Mouse (Mus musculus) large intestine, adult 2 months (tissue): ENCODE results near the gene Zc3h7a. TPM values are rescaled to one million over a fixed set of nuclear protein-coding genes. Genes with fewer than 3 reads are reported as not detected.

ENCODE experiments used
- DNase-seq: peaks from one replicate; pipeline ENCODE4 v3.0.0-alpha.2; 2012; ENCODE audit warnings: low read depth, low spot score
- WGBS: fragments of 180-500 bp; shearing (Covaris S2); methylation state at CpG from one replicate; pipeline ENCODE4 v1.1.7; 2018; 5-methylcytosine and 5-hydroxymethylcytosine counted together
- polyA plus RNA-seq: library from polyadenylated mRNA; depleted of rRNA; stranded (reverse); fragments of >200 nt; gene quantifications from 2 replicates; pipeline ENCODE4 v1.2.3, GENCODE M21; 2012; rRNA removed

Gene Zc3h7a
- polyA plus RNA-seq: 60.1 and 94.5 TPM in 2 replicates

- DNase-seq: peak; percentile 59
- under 1% methylated on average over 57 of the region's 57 CpGs for WGBS
Measured at GRCm38 (mm10) chr16:11176208-11176883, at the start of gene Zc3h7a. Gene Zc3h7a, minus strand, starts transcription at chr16:11176393.

GRCm38 (mm10) chr16:11217801-11218200, 41.6 kb upstream of the Zc3h7a start:
- WGBS: 76% methylated on average over 3 of the region's 3 CpGs
- DNase-seq: no peak

- no peak for DNase-seq
- WGBS: 3% methylated on average over 24 of the region's 24 CpGs
Measured at GRCm38 (mm10) chr16:11203600-11204390, 27.6 kb upstream of the Zc3h7a start.

GRCm38 (mm10) chr16:11202571-11203554, 26.7 kb upstream of the Zc3h7a start, which contains the start of gene Rsl1d1:
Gene Rsl1d1, minus strand, starts transcription at chr16:11203331.
- under 1% methylated on average over 68 of the region's 68 CpGs for WGBS
- peak; percentile 95 for DNase-seq

DNA sequence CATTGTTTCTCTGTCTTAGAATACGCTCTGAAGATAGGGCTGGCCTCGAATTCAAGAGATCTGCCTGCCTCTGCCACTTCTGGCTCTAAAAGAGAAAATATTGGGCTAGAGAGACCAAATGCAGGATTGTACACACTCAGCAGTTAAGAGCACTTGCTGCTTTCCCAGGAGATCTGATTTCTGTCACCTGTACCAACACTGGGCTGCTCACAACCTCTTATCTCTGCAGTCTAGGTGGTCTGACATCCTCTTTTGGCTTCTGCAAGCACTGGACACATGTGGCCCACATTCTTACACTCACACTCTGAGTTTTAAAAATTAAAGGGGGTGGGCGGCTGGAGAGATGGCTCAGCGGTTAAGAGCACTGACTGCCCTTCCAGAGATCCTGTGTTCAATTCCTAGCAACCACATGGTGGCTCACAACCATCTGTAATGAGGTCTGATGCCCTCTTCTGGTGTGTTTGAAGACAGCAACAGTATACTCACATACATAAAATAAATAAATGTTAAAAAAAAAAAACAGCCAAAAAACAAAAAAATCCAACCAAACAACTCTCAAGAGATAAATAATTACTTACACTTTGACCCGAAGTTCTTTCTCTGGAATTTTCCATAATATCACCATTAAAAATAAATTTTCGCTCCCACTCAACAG, 25.7 kb upstream of the Zc3h7a start:
- 69% methylated on average over 6 of the region's 6 CpGs for WGBS

DNA sequence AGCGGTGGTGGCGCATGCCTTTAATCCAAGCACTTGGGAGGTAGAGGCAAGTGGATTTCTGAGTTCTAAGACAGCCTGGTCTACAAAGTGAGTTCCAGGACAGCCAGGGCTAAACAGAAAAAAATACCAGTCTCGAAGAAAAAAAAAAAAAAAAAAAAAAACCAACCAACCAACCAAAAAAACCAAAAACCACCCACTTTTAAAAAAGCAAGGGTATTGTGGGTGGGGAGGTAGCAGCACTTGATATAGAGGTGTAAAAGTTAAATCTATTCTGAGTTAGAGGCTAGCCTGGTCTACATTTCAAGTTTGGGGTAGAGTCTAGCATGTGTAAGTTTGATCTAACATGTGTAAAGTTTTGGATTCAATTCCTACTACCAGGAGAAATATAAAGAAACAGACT, 24.1 kb upstream of the Zc3h7a start:
- DNase-seq: no peak
- 88% methylated on average over 3 of the region's 3 CpGs for WGBS

More for the DNA sequence above, 25.7 kb upstream of the Zc3h7a start:
- no peak for DNase-seq

DNA sequence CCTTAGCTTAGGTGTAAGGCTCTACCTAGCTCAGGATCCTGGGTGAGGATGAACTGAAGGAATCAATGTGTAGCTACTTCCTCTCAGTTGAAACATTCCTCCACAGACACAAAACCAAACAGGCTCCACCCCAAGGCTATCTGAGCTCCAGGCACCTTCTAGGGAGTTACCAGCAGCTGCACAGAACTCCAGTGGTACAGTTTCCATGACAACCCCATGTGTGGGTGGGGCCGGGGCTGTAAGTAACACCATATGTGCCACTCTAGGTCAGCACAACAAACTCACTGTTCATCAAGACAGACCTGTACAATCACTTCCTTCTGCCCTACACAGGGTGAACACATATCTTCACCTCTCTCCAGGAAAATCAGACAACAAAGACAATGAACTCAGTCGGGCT, 22.3 kb upstream of the Zc3h7a start:
- 34% methylated on average over 2 of the region's 2 CpGs for WGBS

GRCm38 (mm10) chr16:11197052-11197451, 20.9 kb upstream of the Zc3h7a start:
- DNase-seq: no peak
- WGBS: 74% methylated on average over 4 of the region's 4 CpGs

More for the DNA sequence above, 22.3 kb upstream of the Zc3h7a start:
- DNase-seq: no peak

GRCm38 (mm10) chr16:11193231-11193630, 17.0 kb upstream of the Zc3h7a start:
- no peak for DNase-seq
- WGBS: 97% methylated on average over 2 of the region's 2 CpGs

GRCm38 (mm10) chr16:11190150-11190549, 14.0 kb upstream of the Zc3h7a start:
- DNase-seq: no peak
- 57% methylated on average over 7 of the region's 7 CpGs for WGBS

DNA sequence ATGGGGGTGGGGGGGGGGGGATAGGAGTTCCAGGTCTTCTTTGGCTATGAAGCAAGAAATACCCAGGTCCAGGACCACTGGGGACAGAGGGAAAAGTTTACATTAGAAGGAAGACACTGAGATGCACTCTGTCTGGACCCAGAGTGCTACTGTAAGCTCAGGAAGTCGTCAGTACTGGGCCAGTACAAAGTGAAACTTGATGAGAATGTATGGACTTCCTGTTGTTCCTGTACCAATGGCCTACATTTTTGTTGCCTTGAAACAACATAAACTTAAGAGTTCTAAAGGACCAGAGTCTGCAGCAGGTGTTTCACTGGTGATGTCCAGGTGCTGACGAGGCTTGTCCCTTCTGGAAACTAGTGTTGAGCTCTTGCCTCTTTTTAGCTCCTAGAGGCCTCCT, 1.2 kb upstream of the Zc3h7a start:
- no peak for DNase-seq
- WGBS: 67% methylated on average over 2 of the region's 2 CpGs

DNA sequence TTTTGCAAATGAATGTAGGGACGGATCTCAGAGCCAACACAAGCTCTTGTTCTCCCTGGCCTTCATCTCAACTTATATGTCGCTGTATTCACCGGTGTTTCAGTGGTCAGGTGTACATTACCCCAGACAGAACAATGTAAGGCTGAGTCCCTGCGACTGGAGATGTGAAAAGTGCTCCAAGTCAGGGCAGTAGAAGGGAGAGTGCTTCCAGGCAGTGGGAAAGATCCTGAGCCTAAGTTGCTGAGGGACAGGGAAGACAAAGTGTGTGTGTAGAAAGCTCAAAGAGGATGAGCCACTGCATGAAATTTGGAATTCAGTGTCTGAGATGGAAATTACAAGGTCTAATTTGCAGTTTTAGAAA, 671 bp upstream of the Zc3h7a start:
- WGBS: 2% methylated on average over 4 of the region's 4 CpGs
- DNase-seq: no peak

GRCm38 (mm10) chr16:11175489-11176207, 545 bp downstream of the Zc3h7a start:
- under 1% methylated on average over 71 of the region's 72 CpGs for WGBS
- peak; percentile 58 for DNase-seq

GRCm38 (mm10) chr16:11175100-11175488, 1.1 kb downstream of the Zc3h7a start:
- peak; percentile 28 for DNase-seq
- under 1% methylated on average over 9 of the region's 9 CpGs for WGBS

DNA sequence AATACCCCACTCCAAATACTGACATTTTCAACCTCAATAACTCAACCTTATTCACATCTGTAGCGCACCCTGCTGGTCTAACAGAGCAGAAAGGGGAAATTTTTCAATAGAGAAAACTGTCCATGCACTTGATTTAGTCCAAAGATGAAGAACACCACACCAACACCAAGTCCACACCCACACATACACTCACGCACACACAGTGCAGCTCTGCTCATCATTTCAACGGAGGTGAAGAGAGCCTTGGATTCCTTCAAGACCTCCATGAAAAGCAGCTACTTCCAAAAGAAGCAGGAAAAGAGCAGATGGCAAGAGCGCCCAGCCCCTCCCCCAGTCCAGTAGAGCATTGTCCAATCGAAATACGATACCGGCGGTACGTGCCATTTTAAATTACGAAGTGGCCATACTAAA, 1.5 kb downstream of the Zc3h7a start:
- WGBS: 5% methylated on average over 10 of the region's 10 CpGs
- peak; percentile 36 for DNase-seq

DNA sequence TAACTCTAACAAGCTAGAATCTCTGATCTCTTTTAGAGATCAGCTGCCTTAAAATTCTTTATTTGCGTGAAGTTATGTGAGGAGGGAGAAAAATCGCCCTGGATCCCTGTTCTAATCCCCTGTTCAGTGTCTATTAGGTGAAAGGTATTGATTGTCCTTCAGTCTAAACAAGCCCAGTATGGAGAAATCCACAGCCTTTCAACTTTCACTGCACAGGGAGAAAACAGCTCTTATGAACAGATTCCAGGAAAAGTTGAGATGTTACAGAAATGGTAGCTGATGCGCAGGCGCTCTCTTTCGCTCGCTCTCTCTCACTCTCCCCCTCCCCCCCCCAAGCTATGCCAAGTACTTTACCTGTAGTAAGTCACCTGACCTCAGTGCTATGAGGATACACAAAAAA, 4.5 kb downstream of the Zc3h7a start:
- WGBS: 88% methylated on average over 6 of the region's 6 CpGs
- DNase-seq: no peak

DNA sequence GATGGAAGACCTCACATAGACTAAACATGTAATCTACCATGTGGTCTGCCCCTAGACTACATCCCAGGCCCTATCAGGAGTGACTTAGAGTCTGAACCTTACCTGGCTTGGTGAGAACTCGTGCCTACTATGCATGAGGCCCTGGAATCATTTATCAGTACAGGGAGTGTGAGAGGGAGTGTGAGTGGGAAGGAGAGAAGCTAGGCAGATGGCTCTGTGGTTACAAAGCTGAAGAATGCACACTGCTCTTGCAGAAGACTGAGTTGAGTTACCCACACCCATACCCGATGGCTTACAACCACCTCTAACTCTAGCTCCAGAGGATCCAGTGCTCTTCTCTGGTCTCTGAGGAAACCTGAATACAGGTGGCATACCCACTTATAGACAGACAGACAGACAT, 9.8 kb downstream of the Zc3h7a start:
- 81% methylated on average over 2 of the region's 2 CpGs for WGBS
- DNase-seq: no peak

GRCm38 (mm10) chr16:11164695-11165255, 11.4 kb downstream of the Zc3h7a start:
- WGBS: 54% methylated on average over 3 of the region's 3 CpGs
- no peak for DNase-seq
